Mouse (Mus musculus) liver, embryonic 18 days (tissue): ENCODE results near the gene 5730507C01Rik. TPM values are rescaled to one million over a fixed set of nuclear protein-coding genes. Genes with fewer than 3 reads are reported as not detected.

Experiments
- polyA plus RNA-seq: library from polyadenylated mRNA; depleted of rRNA; stranded (reverse); fragments of >200 nt; gene quantifications from 2 replicates; pipeline ENCODE4 v1.2.3, GENCODE M21; 2012; rRNA removed

5730507C01Rik gene
- 0.03 and 0.04 TPM in 2 replicates for polyA plus RNA-seq

DNA sequence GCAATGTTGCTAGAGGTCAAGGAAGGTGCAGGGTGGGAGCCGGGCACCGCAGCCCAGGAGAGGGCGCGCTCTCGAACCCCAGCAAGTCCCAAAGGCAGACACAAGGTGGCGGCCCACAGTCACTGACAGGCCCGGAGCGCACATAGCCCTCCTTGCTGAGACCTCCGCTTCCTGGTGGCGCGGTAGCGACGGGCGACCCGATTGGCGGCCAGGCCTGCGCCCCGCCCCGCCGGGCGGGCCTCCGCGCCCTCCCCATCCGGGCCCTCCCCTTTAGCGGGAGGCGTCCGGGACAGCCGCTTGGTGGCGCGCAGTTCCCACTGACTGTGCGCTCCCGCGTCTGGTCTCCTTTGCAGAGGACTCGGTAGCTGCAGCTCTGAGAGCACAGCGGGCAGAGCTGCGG, at the start of gene 5730507C01Rik:
TSS of gene 5730507C01Rik (plus strand) at position 340 of the 400 bp plus-strand sequence.

